Mouse (Mus musculus) liver, adult 2 months (tissue): Measurements from ENCODE around the gene Jaml. TPM values are rescaled to one million over a fixed set of nuclear protein-coding genes. Genes with fewer than 3 reads are reported as not detected.

ENCODE experiments used
- DNase-seq: peaks from one replicate; pipeline ENCODE4 v3.0.0-alpha.2; 2011; ENCODE audit warnings: low read depth, low spot score; ENCODE audit errors: extremely low read depth
- H3K27ac ChIP-seq: fragments of 200-500 bp; replicated peaks from 2 replicates; pipeline ENCODE4 v1.5.1; 2012; ENCODE audit warnings: low read depth, mild to moderate bottlenecking, control low read depth, inconsistent platforms, low read length; ENCODE audit not compliant: insufficient read depth
- H3K27me3 ChIP-seq: fragments of 200-500 bp; 2 replicates; pipeline ENCODE4 v1.6.1; 2012; ENCODE audit warnings: mild to moderate bottlenecking, moderate library complexity, low read length, inconsistent platforms; ENCODE audit not compliant: control insufficient read depth, insufficient read depth
- H3K36me3 ChIP-seq: fragments of 200-500 bp; 2 replicates; pipeline ENCODE4 v1.6.1; 2012; ENCODE audit warnings: low read length, inconsistent platforms; ENCODE audit not compliant: control insufficient read depth, insufficient read depth
- H3K4me1 ChIP-seq: fragments of 200-500 bp; 2 replicates; pipeline ENCODE4 v1.6.1; 2011; ENCODE audit warnings: low read length; ENCODE audit not compliant: control insufficient read depth, insufficient read depth
- H3K4me3 ChIP-seq: fragments of 200-500 bp; 2 replicates; pipeline ENCODE4 v1.5.1; 2011; ENCODE audit warnings: low read depth, mild to moderate bottlenecking, control low read depth, low read length, moderate library complexity; ENCODE audit not compliant: insufficient read depth
- H3K79me2 ChIP-seq: fragments of 200-500 bp; 2 replicates; pipeline ENCODE4 v1.6.1; 2012; ENCODE audit warnings: inconsistent platforms, mild to moderate bottlenecking, low read length, moderate library complexity; ENCODE audit not compliant: control insufficient read depth, insufficient read depth
- H3K9ac ChIP-seq: fragments of 200-500 bp; 2 replicates; pipeline ENCODE4 v1.6.1; 2012; ENCODE audit warnings: low read depth, mild to moderate bottlenecking, control low read depth, inconsistent platforms, low read length
- CTCF ChIP-seq: fragments of 200-500 bp; IDR thresholded peaks from 2 replicates; pipeline ENCODE4 v1.5.1; 2011; ENCODE audit warnings: low read depth, low read length, control low read depth
- POLR2A ChIP-seq: fragments of 200-500 bp; IDR thresholded peaks from 2 replicates; pipeline ENCODE4 v1.6.1; 2011; ENCODE audit warnings: low read length, control low read depth; ENCODE audit not compliant: insufficient read depth; ENCODE audit errors: extremely low read depth
- WGBS: fragments of 180-500 bp; shearing (Covaris S2); methylation state at CpG from one replicate; pipeline ENCODE4 v1.1.7; 2018; 5-methylcytosine and 5-hydroxymethylcytosine counted together
- polyA plus RNA-seq: library from polyadenylated mRNA; depleted of rRNA; stranded (reverse); fragments of >200 nt; gene quantifications from 2 replicates; pipeline ENCODE4 v1.2.3, GENCODE M21; 2012
- total RNA-seq: library from RNA; depleted of rRNA; stranded (reverse); fragments of >200 nt; gene quantifications from 2 replicates; pipeline ENCODE4 v1.2.3, GENCODE M21; 2014

Gene Jaml
- total and polyA plus RNA-seq, 2 experiments: 0.11 to 1.8 TPM

- no peak overlapping the region for H3K9ac ChIP-seq
- H3K36me3 ChIP-seq: no peaks in the 10 kb centered on the region
- H3K4me1 ChIP-seq: no peaks in the 10 kb centered on the region
- TF ChIP-seq CTCF: no peak
- no peak for TF ChIP-seq POLR2A
- H3K4me3 ChIP-seq: no peak overlapping the region
- WGBS: 55% methylated on average over 14 of the region's 14 CpGs
- H3K27me3 ChIP-seq: no peaks in the 10 kb centered on the region
- no peak for DNase-seq
- no peak overlapping the region for H3K27ac ChIP-seq
- H3K79me2 ChIP-seq: no peaks in the 10 kb centered on the region
Observed at GRCm38 (mm10) chr9:45115706-45116105, 36.7 kb downstream of the Jaml start.

- Histone ChIP-seq H3K27me3 (no peaks in the 10 kb centered on the region), H3K4me3 (no peak overlapping the region), H3K4me1 (peaks cover under 1% of the 10 kb centered on the region; the same call in 1 of the 2 replicates), H3K9ac (no peak overlapping the region), H3K27ac (no peak overlapping the region), H3K79me2 (no peaks in the 10 kb centered on the region), H3K36me3 (no peaks in the 10 kb centered on the region)
- TF ChIP-seq CTCF (no peak), POLR2A (no peak)
- no peak for DNase-seq
- WGBS: 66% methylated on average over 9 of the region's 9 CpGs
Observed at GRCm38 (mm10) chr9:45116819-45117218, 37.8 kb downstream of the Jaml start.

- 39% methylated on average over 13 of the region's 13 CpGs for WGBS
- no peaks in the 10 kb centered on the region for H3K27me3 ChIP-seq
- H3K4me1 ChIP-seq: peaks cover 1% of the 10 kb centered on the region; the same call in 1 of the 2 replicates
- H3K9ac ChIP-seq: no peak within 1 kb of the TSS
- no peaks in the 10 kb centered on the region for H3K79me2 ChIP-seq
- no peaks in the 10 kb centered on the region for H3K36me3 ChIP-seq
- DNase-seq: no peak
- TF ChIP-seq POLR2A: no peak
- TF ChIP-seq CTCF: no peak
- H3K4me3 ChIP-seq: no peak within 1 kb of the TSS
- H3K27ac ChIP-seq: no peak within 1 kb of the TSS
Observed at GRCm38 (mm10) chr9:45117741-45118431, 38.9 kb downstream of the Jaml start, which contains the start of gene Scn2b. Gene Scn2b, plus strand, starts transcription at chr9:45117782.

- H3K79me2 ChIP-seq: no peaks in the 10 kb centered on the region
- H3K27ac ChIP-seq: no peak overlapping the region
- H3K4me3 ChIP-seq: no peak overlapping the region
- peaks cover 1% of the 10 kb centered on the region; the same call in 1 of the 2 replicates for H3K4me1 ChIP-seq
- H3K27me3 ChIP-seq: no peaks in the 10 kb centered on the region
- TF ChIP-seq POLR2A (no peak), CTCF (no peak)
- WGBS: 55% methylated on average over 10 of the region's 10 CpGs
- no peak overlapping the region for H3K9ac ChIP-seq
- no peaks in the 10 kb centered on the region for H3K36me3 ChIP-seq
- DNase-seq: no peak
Observed at GRCm38 (mm10) chr9:45118552-45118951, 39.6 kb downstream of the Jaml start.

GRCm38 (mm10) chr9:45119316-45119953 is 40.5 kb downstream of the Jaml start:
- peak; percentile 34 for DNase-seq
- Histone ChIP-seq H3K4me1 (peaks cover 1% of the 10 kb centered on the region; the same call in 1 of the 2 replicates), H3K27ac (no peak overlapping the region), H3K36me3 (no peaks in the 10 kb centered on the region), H3K27me3 (no peaks in the 10 kb centered on the region), H3K79me2 (no peaks in the 10 kb centered on the region), H3K4me3 (no peak overlapping the region), H3K9ac (no peak overlapping the region)
- WGBS: 92% methylated on average over 8 of the region's 8 CpGs
- TF ChIP-seq POLR2A (no peak), CTCF (no peak)
